Mouse (Mus musculus): Measurements from ENCODE around the gene Arap1.

The Arap1 gene

DNA sequence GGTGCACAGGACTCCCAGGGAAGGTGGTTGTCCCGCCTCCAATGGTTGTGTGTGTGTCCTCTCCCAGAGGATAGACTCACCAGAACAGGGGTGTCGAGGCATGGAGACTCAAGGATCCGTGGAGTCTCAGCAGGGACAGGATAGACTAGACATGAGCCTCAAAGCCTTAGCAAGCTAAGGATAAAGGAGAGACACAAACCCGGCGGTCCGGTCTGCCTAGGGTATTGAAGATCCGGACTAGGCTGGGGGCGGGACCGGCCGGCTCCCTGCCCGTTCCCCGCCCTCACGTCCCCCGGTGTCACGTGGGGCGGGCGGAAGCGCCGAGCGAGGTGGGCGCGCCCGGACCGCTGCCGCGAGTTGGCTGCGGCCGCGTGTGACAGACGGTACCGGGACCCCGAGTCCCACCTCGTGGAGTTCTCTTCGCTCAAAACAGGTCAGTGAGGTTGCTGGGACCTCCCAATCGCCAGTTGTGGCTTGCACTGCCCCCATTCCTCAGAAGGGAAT, at the start of gene Arap1:
Arap1 (plus strand) TSS at position 301 of the 504 bp plus-strand sequence.
- no peak for DNase-seq

GRCm38 (mm10) chr7:101298375-101298774, 49.5 kb upstream of the Arap1 start:
- no peak for DNase-seq

GRCm38 (mm10) chr7:101301361-101301880, 46.4 kb upstream of the Arap1 start:
- no peak for DNase-seq

DNA sequence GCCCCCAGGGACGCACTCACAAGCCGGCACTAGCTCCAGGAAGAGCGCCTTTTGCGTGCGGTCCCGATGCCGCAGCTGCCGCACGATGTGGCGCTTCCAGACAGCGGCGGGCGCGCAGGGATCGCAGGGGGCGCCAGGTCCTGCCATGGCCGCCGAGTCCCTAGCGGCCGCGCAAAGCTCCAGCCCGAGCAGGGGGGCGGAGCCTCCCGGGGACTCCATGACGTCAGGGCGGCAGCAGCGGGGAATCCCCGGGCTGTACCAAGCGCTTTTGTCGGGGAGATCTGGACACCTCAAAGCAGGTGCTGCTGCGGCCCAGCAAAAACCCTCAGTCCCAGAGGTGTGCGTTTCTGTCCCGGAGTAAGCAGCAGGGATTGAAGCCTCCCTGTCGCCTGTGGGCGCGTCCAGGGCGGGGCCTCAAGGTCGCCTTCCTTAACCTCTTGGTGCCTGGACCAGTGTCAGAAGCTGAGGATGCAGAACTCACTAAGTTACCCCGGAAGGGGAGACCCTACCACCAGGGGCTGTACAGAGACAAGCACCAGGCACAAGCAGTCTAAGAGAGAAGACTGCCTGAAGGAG, 45.9 kb upstream of the Arap1 start, which contains the start of gene Atg16l2:
Atg16l2 (minus strand) TSS at position 371 of the 576 bp plus-strand sequence.
- peak; percentile 95 for DNase-seq

GRCm38 (mm10) chr7:101302691-101303090, 45.2 kb upstream of the Arap1 start:
- DNase-seq: no peak

- DNase-seq: no peak
Observed at GRCm38 (mm10) chr7:101306841-101307240, 41.0 kb upstream of the Arap1 start.

GRCm38 (mm10) chr7:101309985-101310326, 37.9 kb upstream of the Arap1 start:
- no peak for DNase-seq

GRCm38 (mm10) chr7:101310327-101311028, 37.4 kb upstream of the Arap1 start:
- peak; percentile 98 for DNase-seq

DNA sequence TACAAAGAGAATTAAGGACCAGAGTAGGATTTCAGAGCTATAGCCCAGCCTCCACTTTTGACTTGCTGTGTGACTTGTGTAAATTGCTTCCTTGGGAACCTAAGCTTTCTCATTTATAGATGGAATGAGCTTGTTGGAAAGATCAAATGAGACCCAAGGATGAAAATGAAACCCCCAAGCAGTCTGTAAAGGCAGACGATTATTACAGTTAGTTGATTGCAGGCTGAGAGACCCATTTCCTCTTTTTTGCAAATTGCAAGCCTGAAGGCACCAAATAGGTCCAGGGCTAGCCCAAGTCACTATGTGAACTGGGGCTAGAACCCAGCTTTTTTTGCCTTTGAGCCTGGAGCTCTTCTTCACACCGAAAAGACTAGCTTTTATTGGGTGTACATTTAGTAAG, 36.8 kb upstream of the Arap1 start:
- DNase-seq: no peak

- DNase-seq: no peak
Observed at GRCm38 (mm10) chr7:101313033-101313432, 34.8 kb upstream of the Arap1 start.

- peak; percentile 86 for DNase-seq
Observed at GRCm38 (mm10) chr7:101314396-101314795, 33.5 kb upstream of the Arap1 start.

GRCm38 (mm10) chr7:101315699-101316098, 32.2 kb upstream of the Arap1 start:
- DNase-seq: no peak

DNA sequence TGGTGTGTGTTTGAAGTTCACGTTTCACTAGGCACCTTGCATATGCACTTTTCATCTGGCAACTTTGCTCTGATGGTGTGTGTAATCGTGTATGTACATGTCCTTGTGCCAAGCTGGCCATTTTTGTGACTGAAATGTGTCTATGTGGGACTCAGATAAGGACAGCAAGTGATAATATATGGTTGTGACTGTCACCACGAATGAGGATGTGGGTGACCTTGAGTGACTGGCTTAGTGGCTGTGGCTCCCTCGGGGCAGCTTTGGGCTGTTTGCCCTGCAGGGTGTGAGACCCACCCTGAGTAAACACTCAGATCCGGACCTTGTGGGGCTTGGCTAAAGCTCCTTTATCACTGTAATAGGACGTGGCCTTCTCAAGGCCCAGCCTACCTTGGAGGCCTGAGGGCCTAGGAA, 31.3 kb upstream of the Arap1 start:
- DNase-seq: no peak

- DNase-seq: no peak
Observed at GRCm38 (mm10) chr7:101317014-101317413, 30.9 kb upstream of the Arap1 start, which contains the start of gene Stard10. Stard10 (plus strand) TSS chr7:101317086.

GRCm38 (mm10) chr7:101318848-101319247, 29.0 kb upstream of the Arap1 start:
- DNase-seq: no peak

DNA sequence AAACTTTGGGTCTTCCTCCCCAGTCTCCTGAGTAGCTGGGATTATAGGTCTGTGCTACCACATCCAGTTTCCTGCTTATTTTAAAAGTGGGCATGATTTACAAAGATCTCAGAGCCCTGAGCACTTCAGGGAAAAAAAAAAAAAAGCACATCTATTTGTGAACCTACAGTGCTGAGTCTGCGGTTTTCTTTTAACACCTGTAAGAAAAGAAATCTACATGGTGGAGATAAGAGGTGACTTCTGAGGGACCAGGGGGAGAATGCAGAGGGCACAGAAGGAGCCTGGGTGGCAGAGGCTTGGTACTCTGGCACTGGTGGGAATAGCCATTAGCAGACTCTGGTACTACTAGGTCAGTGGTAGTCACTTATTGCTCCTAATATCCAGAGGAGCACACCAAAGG, 28.1 kb upstream of the Arap1 start:
- DNase-seq: no peak

- peak; percentile 49 for DNase-seq
Observed at GRCm38 (mm10) chr7:101320399-101321217, 27.3 kb upstream of the Arap1 start.

GRCm38 (mm10) chr7:101321218-101321827, 26.5 kb upstream of the Arap1 start:
- DNase-seq: peak; percentile 39

- no peak for DNase-seq
Observed at GRCm38 (mm10) chr7:101323141-101323594, 24.7 kb upstream of the Arap1 start.

- DNase-seq: no peak
Observed at GRCm38 (mm10) chr7:101324142-101324962, 23.5 kb upstream of the Arap1 start.

DNA sequence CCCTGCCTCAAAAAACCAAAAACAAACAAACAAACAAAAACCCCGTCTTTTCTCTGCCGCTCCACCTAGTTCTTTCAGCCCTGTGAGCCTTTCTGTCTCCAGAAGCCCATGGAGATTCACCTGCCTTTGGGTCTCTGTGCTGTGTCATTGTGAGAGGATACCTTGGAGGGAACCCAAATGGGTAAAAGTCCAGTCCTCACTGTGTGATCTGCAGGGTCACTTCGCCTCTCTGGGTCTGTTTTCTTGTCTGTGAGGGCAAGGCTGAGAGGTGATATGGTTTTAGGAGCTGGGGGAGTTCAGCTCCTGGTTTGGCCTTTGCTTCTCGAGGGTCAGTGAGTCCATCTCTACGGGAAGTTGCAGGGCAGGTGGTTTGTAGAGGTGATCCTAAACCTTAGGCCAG, 21.9 kb upstream of the Arap1 start:
- DNase-seq: no peak

- no peak for DNase-seq
Observed at GRCm38 (mm10) chr7:101327263-101327662, 20.6 kb upstream of the Arap1 start.

All from right cerebral cortex, adult 18-20 months (tissue).